Mouse (Mus musculus) gastrocnemius, postnatal 14 days (tissue): ENCODE results near the gene Fcgr4. TPM values are rescaled to one million over a fixed set of nuclear protein-coding genes. Genes with fewer than 3 reads are reported as not detected.
A peak's percentile ranks its signal among the peaks of the same experiment; 100 is the strongest.
"Not testable (repeated sequence)": the region's sequence is repeated elsewhere in the genome, so short reads cannot be mapped to it uniquely, and the experiment has no call there.

Experiments
- DNase-seq: peaks from one replicate; pipeline ENCODE4 v3.0.0; 2021; ENCODE audit warnings: mixed read lengths
- intact Hi-C: fragments of 180-260 bp; cut with DNase I; formaldehyde crosslinking; loops from one replicate; pipeline ENCODE4 v1.15.1; 2025; ENCODE audit warnings: low total_unique reads
- microRNA-seq, 2 experiments: library from miRNA; unstranded; fragments of <30 nt; microRNA quantifications; one replicate each; pipeline ENCODE4 v1.2.0; 2021
- total RNA-seq, 2 experiments: library from RNA; stranded (reverse); gene quantifications; 2 replicates each; pipeline ENCODE4 v1.2.3; 2021

The Fcgr4 gene
- total RNA-seq, 2 experiments from 2014 or later, result not detected

GRCm38 (mm10) chr1:171074283-171074682 is 55.6 kb downstream of the Fcgr4 start:
- intact Hi-C loops, DNase-seq: not testable (repeated sequence)

GRCm38 (mm10) chr1:171076176-171076575 is 57.5 kb downstream of the Fcgr4 start:
- DNase-seq, intact Hi-C loops: not testable (repeated sequence)

- intact Hi-C loops, DNase-seq: not testable (repeated sequence)
These were observed 58.5 kb downstream of the Fcgr4 start for GRCm38 (mm10) chr1:171077192-171077591.

GRCm38 (mm10) chr1:171077955-171078354 is 59.2 kb downstream of the Fcgr4 start:
- DNase-seq, result peak; percentile 16
- intact Hi-C loops, result not testable (repeated sequence)

- intact Hi-C loops, DNase-seq: not testable (repeated sequence)
These were observed 59.7 kb downstream of the Fcgr4 start for GRCm38 (mm10) chr1:171078419-171078818.

- DNase-seq, intact Hi-C loops: not testable (repeated sequence)
These were observed 60.6 kb downstream of the Fcgr4 start for GRCm38 (mm10) chr1:171079345-171079744.

Small RNA genes lying within 50 kb of the gene (microRNA-seq; reads per million reads assigned to microRNA genes)
- gene Gm27552 (0 reads per million in 2 experiments), gene Mir6546 (0 to 0.64 reads per million in 2 experiments)

Other genes with a start within 250 kb of the Fcgr4 start
- gene Atf6, start 151.1 kb upstream of the Fcgr4 start, total RNA-seq, result 10 to 100 TPM; 17.6 to 17.8 TPM
- under 1 TPM in 1 of 2 experiments, not detected in 1; 0.35 TPM for gene Gm26620, start 133.9 kb upstream of the Fcgr4 start, total RNA-seq
- gene Dusp12, start 133.4 kb upstream of the Fcgr4 start, total RNA-seq, result 1 to 10 TPM; 4.0 to 6.1 TPM
- gene Fcrlb, start 106.0 kb upstream of the Fcgr4 start, total RNA-seq, result not detected
- gene Fcrla, start 91.3 kb upstream of the Fcgr4 start, total RNA-seq, result under 1 TPM in 1 of 2 experiments, not detected in 1; 0.31 TPM
- 1 to 10 TPM; 3.0 to 3.4 TPM for gene Fcgr2b, start 42.4 kb upstream of the Fcgr4 start, total RNA-seq
- gene Fcgr3, start 46.0 kb downstream of the Fcgr4 start, total RNA-seq, result 1 to 10 TPM; 7.0 to 7.4 TPM
- gene Cfap126, start 95.0 kb downstream of the Fcgr4 start, total RNA-seq, result under 1 TPM; 0.72 to 0.73 TPM
- gene Sdhc, start 131.7 kb downstream of the Fcgr4 start, total RNA-seq, result 100 to 1,000 TPM; 692 to 793 TPM
- 100 to 1,000 TPM; 117 to 734 TPM for gene Mpz, start 131.8 kb downstream of the Fcgr4 start, total RNA-seq
- gene Pcp4l1, start 177.3 kb downstream of the Fcgr4 start, total RNA-seq, result 10 to 100 TPM; 12.3 to 17.1 TPM
- not detected for gene Nr1i3, start 195.1 kb downstream of the Fcgr4 start, total RNA-seq
- 10 to 100 TPM; 44.3 to 46.7 TPM for gene Tomm40l, start 203.6 kb downstream of the Fcgr4 start, total RNA-seq
- not detected for gene Apoa2, start 206.1 kb downstream of the Fcgr4 start, total RNA-seq
- gene Fcer1g, start 215.4 kb downstream of the Fcgr4 start, total RNA-seq, result 1 to 10 TPM; 6.3 to 7.1 TPM
- 1 to 10 TPM; 2.4 to 3.1 TPM for gene Adamts4, start 231.5 kb downstream of the Fcgr4 start, total RNA-seq
- 100 to 1,000 TPM; 580 to 737 TPM for gene Ndufs2, start 232.5 kb downstream of the Fcgr4 start, total RNA-seq